Mouse (Mus musculus) liver, embryonic 14.5 days (tissue): ENCODE results near the gene Smagp.

Experiments
- CTCF ChIP-seq: IDR thresholded peaks from 2 replicates; pipeline ENCODE4 v1.5.1; 2016; ENCODE audit warnings: antibody characterized with exemption, low read depth, control low read depth
- EP300 ChIP-seq: IDR thresholded peaks from 2 replicates; pipeline ENCODE4 v1.6.1; 2016; ENCODE audit warnings: antibody characterized with exemption, low read depth

DNA sequence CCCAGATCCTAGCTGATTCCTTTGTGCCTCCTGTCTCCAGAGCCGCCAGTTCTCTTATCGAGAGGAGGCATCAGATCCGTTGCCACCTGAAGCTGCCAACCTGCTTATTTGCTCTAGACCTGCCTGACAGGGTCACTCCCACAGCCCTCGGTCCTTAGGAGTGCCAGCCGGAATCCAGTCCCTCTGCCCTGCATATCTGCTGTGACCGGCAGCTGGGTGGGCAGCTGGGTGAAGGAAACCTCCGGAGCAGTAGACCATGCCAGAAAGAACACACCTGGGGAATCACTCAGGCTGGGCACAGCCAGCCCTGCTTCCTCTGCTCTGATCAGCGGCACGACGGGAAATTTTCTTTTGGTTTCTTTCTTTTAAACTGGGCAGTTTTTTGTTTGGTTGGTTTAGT, 3.4 kb downstream of the Smagp start:
- no peak for TF ChIP-seq CTCF
- TF ChIP-seq EP300: no peak
